Mouse (Mus musculus) cortical plate, adult 2 months (tissue): ENCODE measurements around the gene Gaa. TPM values are rescaled to one million over a fixed set of nuclear protein-coding genes. Genes with fewer than 3 reads are reported as not detected.
A peak's percentile ranks its signal among the peaks of the same experiment; 100 is the strongest.
"Not testable (repeated sequence)": the region's sequence is repeated elsewhere in the genome, so short reads cannot be mapped to it uniquely, and the experiment has no call there.

Experiments used
- H3K27ac ChIP-seq: fragments of 200-500 bp; 2 replicates; pipeline ENCODE4 v1.5.1; 2012; ENCODE audit warnings: low read length, control low read depth, inconsistent platforms; ENCODE audit not compliant: insufficient read depth
- H3K4me1 ChIP-seq: fragments of 200-500 bp; 2 replicates; pipeline ENCODE4 v1.6.1; 2011; ENCODE audit warnings: low read length; ENCODE audit not compliant: control insufficient read depth, insufficient read depth
- H3K4me3 ChIP-seq: fragments of 200-500 bp; 2 replicates; pipeline ENCODE4 v1.5.1; 2011; ENCODE audit warnings: mild to moderate bottlenecking, low read length, control low read depth; ENCODE audit not compliant: insufficient read depth
- CTCF ChIP-seq: fragments of 200-500 bp; IDR thresholded peaks from 2 replicates; pipeline ENCODE4 v1.5.1; 2011; ENCODE audit warnings: mild to moderate bottlenecking, control low read depth, low read length; ENCODE audit not compliant: insufficient read depth; ENCODE audit errors: extremely low read depth
- POLR2A ChIP-seq: fragments of 200-500 bp; IDR thresholded peaks from 2 replicates; pipeline ENCODE4 v1.6.1; 2011; ENCODE audit warnings: mild to moderate bottlenecking, low read length, control low read depth; ENCODE audit not compliant: insufficient read depth; ENCODE audit errors: extremely low read depth
- polyA plus RNA-seq: library from polyadenylated mRNA; depleted of rRNA; stranded (reverse); fragments of >200 nt; gene quantifications from 2 replicates; pipeline ENCODE4 v1.2.3, GENCODE M21; 2012

Gaa gene
- polyA plus RNA-seq, 1 experiment: 193 TPM

DNA sequence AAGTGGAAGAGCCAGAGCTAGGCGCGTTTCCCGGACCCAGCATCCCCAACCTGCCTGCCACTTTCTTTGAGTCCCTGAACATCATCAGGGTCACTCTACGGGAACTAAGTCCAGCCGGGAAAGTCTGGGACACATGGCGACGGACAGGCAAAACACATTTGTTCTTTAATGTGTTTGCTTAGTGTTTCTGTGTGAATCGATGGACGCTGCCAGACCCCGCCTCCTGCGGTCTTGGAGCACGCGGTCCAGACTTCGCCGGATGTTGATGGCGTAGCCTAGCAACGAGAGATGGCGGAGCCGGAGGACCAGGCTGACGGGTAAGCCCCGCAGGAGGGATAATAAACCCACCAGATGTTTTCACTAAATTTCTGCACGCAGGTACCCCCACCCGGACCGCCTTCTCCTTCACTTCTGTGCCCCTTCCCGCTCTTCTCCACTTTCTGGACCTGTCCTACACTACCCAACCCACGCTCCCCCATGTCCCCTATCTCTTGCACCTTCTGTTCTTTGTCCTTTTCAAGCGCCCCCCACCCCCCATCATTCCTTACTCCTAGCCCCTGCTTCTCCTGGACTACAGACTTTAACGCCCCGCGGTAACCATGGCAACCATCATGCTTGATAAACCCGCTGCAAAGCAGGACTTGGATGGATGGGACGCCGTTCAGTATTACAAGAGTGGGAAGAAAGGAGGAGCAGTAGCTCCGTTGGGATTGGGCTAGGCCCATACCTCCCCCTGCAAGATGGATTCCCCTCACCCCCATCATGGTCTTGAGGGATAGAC, 38.7 kb upstream of the Gaa start:
- Histone ChIP-seq H3K4me1 (no peaks in the 10 kb centered on the region), H3K27ac (no peak overlapping the region)

DNA sequence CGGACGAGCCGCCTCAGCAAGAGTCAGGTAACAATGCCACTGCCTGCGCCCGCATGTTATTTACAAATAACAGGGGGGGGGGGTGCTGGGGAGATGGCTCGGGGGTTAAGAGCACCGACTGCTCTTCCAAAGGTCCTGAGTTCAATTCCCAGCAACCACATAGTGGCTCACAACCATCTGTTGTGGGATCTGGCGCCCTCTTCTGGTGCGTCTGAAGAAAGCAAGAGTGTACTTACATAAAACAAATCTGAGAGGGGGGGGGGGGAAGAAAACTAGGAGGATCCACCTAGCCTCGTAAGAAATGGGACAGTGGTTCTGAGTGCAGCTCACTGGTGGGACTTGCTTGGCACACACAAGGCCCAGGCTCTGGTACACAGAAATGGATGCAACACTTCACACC, 32.9 kb upstream of the Gaa start:
- no peaks in the 10 kb centered on the region for H3K4me1 ChIP-seq
- no peak overlapping the region for H3K27ac ChIP-seq
- TF ChIP-seq CTCF (no peak), POLR2A (no peak)
- no peak overlapping the region for H3K4me3 ChIP-seq

More for the DNA sequence above, 38.7 kb upstream of the Gaa start:
- TF ChIP-seq CTCF: no peak
- TF ChIP-seq POLR2A: no peak
- H3K4me3 ChIP-seq: peak overlapping the region; percentile 32

DNA sequence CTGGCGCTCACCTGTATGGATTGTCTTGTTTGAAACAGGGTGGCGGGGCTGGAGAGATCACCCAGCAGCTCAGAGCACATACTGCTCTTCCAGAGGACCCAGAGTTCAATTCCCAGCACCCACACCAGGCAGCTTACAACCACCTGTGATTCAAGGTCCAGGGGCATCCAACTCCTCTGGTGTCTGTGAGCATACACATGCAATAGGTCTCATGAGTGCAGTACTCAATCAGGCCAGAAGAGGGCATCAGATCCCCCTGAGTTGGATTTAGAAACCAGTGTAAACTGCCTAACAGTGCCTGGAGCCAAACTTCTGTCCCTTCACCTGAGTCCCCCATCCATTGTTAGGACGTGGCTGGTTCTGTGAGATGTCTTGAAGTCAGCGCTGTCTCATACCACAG, 32.1 kb upstream of the Gaa start:
- peak; percentile 40; the same call in 1 of the 2 replicates for TF ChIP-seq CTCF
- no peak for TF ChIP-seq POLR2A
- Histone ChIP-seq H3K4me3 (no peak overlapping the region), H3K27ac (no peak overlapping the region), H3K4me1 (no peaks in the 10 kb centered on the region)

DNA sequence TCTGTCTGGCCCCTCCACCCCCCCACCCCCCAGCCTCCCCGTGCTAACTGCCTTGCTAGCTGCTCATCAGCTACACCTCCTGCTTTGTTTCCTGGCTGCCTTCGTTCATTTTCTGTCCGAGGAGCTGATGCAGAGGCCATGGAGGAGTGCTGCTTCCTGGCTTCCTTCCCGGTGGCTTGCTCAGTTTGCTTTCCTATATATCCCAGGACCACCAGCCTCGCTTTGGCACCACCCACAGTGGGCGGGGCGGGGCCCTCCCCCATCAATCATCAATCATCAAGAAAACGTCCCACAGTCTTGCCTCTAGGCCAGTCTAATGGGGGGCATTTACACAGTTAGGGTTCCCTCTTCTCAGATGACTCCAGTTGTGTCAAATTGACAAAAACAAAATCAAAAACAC, 31.3 kb upstream of the Gaa start:
- Histone ChIP-seq H3K4me1 (no peaks in the 10 kb centered on the region), H3K27ac (no peak overlapping the region), H3K4me3 (no peak overlapping the region)
- TF ChIP-seq POLR2A: no peak
- TF ChIP-seq CTCF: no peak

DNA sequence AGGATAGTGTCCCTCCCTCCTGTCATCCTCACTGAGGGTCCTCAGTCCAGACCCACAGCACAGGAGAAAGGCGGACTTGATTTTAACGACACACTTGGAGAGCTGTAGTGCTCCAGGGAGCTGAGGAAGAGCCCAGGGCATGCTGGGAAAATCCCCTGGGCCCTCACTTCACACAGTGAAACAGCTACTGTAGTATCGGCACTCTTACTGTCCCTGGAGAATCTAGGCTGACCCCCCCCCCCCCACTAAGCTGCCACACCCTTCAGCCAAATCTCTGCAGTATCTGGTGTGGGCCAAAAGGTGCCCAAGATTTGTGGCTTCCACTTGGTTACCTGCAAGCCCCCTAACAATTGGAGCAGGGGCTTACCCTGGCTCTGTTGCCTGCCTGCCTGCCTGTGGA, 30.7 kb upstream of the Gaa start:
- H3K4me1 ChIP-seq: no peaks in the 10 kb centered on the region
- TF ChIP-seq CTCF: no peak
- no peak for TF ChIP-seq POLR2A
- no peak overlapping the region for H3K27ac ChIP-seq
- no peak overlapping the region for H3K4me3 ChIP-seq

DNA sequence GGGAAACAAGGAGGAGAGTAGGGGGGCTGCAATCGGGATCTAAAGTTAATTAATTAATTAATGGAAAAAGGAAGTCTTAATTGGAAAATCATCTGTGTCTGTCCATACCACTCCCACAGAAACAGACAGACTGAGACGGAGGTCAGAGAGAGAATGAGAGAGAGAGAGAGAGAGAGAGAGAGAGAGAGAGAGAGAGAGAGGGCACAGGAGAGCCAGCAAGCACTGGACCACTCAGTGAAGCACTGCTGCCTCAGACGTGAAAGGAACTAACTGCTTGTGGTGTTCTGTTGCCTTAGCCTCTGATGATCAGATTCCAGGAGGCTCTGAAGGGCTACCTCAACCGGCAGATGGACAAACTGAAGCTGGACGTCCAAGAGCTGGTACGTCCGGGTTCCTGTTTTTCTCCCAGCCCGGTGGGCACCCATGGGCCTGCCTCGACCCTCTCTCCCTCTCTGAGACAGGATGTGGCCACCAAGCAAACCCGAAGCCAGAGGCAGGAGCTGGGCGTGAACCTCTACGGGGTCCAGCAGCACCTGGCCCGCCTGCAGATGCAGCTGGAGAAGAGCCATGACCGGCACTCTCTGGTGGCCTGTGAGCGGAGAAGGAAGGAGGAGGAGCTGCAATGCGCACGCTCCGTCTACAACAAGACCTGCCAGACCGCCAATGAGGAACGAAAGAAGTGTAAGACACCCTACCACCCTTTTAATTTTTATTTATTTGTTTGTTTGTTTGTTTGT, 30.0 kb upstream of the Gaa start:
- Histone ChIP-seq H3K4me1 (no peaks in the 10 kb centered on the region), H3K27ac (no peak overlapping the region), H3K4me3 (peak overlapping the region; percentile 18; the same call in 1 of the 2 replicates)
- TF ChIP-seq POLR2A (0 out of 2 replicates have a peak, but pooled peaks have one; percentile 9), CTCF (no peak)

DNA sequence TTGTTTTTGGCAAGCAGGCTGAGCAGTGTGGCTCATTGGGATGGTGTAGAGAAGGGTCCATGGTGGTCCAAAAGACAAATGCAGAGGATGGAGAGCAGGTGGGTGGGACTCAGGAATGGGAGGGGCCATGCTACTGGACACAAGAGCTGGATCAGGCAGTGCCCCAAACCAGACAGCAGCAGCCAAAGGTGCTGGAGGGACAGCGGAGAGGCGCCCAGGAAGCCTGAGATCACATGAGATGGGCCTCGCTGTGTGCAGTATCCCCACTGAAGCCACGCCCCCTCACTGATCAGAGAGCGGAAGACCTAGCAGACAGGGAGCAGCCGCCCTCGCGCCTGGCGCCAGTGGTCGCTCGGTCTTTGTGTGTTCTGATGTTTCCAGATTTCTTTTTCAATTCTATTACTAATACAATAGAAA, 29.4 kb upstream of the Gaa start:
- Histone ChIP-seq H3K27ac (no peak overlapping the region), H3K4me1 (no peaks in the 10 kb centered on the region), H3K4me3 (peak overlapping the region; percentile 18; the same call in 1 of the 2 replicates)
- TF ChIP-seq POLR2A (no peak), CTCF (no peak)

DNA sequence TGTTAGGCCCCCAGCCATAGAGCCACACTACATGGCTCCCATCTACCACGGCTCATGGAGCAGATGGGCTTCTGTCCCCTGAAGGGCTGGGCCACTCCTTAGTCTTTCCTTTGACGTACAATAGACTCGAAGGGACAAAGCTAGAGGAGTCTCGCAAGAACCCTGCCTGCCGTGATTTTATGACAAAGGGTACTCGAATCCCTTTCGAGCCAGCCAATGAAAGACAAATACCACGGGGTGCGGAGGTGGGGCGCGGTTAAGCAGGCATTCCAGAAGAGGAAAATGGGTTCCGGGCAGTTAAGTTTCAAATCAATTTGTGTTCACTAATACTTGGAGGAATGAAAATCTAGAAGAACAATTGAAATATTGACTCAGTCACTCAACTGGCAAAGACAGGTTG, 28.2 kb upstream of the Gaa start:
- no peak overlapping the region for H3K4me3 ChIP-seq
- TF ChIP-seq CTCF: no peak
- no peak for TF ChIP-seq POLR2A
- H3K4me1 ChIP-seq: no peaks in the 10 kb centered on the region
- no peak overlapping the region for H3K27ac ChIP-seq

DNA sequence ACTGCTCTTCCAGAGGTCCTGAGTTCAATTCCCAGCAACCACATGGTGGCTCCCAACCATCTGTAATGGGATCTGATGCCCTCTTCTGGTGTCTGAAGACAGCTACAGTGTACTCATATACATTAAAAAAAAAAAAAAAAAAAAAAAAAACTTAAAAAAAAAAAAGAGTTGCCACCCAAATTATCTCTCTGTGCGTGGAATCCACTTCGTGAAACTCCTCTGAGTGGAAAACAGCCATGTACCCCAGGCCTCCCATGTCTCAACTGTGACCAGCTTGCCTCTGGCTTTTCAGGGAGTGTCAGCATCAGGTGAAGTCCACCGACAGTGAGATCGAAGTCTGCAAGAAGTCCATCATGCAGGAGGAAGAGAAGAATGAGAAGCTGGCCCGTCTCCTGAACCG, 22.1 kb upstream of the Gaa start:
- not testable (repeated sequence) for H3K4me1 ChIP-seq, H3K27ac ChIP-seq, H3K4me3 ChIP-seq

DNA sequence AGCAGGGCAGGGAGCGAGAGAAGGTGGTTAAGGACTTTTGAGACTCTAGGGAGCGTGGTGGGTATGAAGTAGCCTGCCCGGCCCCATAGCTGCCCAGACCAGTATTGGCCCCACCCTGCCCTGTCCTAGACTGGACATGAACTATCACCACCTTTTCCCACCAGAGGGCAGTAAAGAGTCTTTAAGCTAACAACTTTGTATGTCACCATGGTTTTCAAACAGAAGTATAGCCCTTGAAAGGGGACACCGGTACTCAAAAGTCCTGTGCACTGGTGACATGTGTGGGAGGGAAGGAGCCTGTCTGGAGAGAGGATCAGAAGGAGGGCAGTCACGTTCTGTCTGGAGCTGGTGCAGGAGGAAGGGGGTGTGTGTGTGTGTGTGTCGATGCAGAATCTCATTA, 18.7 kb upstream of the Gaa start:
- 0 out of 2 replicates have a peak, but pooled peaks have one; percentile 32 for TF ChIP-seq CTCF
- no peak for TF ChIP-seq POLR2A
- Histone ChIP-seq H3K4me1 (0 out of 2 replicates have a peak, but pooled peaks cover 1% of the 10 kb centered on the region), H3K27ac (no peak overlapping the region), H3K4me3 (no peak overlapping the region)
